Mouse (Mus musculus): ENCODE data around the gene Gtpbp4. TPM values are rescaled to one million over a fixed set of nuclear protein-coding genes. Genes with fewer than 3 reads are reported as not detected.
A peak's percentile ranks its signal among the peaks of the same experiment; 100 is the strongest.
"Not testable (repeated sequence)": the region's sequence is repeated elsewhere in the genome, so short reads cannot be mapped to it uniquely, and the experiment has no call there.

Gtpbp4 gene
- polyA plus RNA-seq, 1 experiment from 2014 or later = 93.2 TPM

DNA sequence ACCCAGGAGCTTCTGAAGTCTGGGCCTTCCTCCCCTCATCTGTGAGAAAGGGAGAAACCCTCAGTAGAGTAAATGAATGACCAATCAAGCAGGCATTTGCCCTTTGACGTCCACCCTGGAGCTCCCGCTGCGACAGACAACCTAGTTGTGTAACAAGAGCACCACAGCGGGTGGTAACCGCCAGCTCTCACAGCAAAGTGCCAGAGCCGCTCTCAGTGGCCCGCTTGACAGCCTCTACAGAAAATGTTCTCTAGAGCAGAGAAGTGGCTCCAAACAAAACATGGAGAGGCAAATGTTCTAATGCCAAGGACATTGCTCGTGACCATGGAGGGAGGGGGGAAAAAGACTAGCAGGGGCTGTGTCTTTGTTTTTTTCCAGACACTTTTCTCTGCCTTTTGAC, 21.3 kb upstream of the Gtpbp4 start:
- Histone ChIP-seq H3K9ac (no peak overlapping the region), H3K36me3 (no peaks in the 10 kb centered on the region), H3K4me2 (replicated peaks) (no peak overlapping the region), H3K27me3 (no peaks in the 10 kb centered on the region), H3K27ac (no peak overlapping the region), H3K4me3 (no peak overlapping the region), H3K4me1 (no peaks in the 10 kb centered on the region), H3K9me3 (no peaks in the 10 kb centered on the region)
- 8% methylated on average over 8 of the region's 8 CpGs for WGBS
- ATAC-seq (ENCODE audit: insufficient number of reproducible peaks, insufficient read depth, low FRiP score, low TSS enrichment) = no peak

- 30% methylated on average over 3 of the region's 3 CpGs for WGBS
- Histone ChIP-seq H3K27me3 (no peaks in the 10 kb centered on the region), H3K4me3 (no peak overlapping the region), H3K4me1 (no peaks in the 10 kb centered on the region), H3K9ac (no peak overlapping the region), H3K9me3 (no peaks in the 10 kb centered on the region), H3K4me2 (replicated peaks) (no peak overlapping the region), H3K36me3 (no peaks in the 10 kb centered on the region), H3K27ac (no peak overlapping the region)
- ATAC-seq (ENCODE audit: insufficient number of reproducible peaks, insufficient read depth, low FRiP score, low TSS enrichment) = no peak
These were observed 18.5 kb upstream of the Gtpbp4 start for GRCm38 (mm10) chr13:9014431-9014830.

GRCm38 (mm10) chr13:9013483-9013882, 17.6 kb upstream of the Gtpbp4 start:
- Histone ChIP-seq H3K27me3 (no peaks in the 10 kb centered on the region), H3K9ac (no peak overlapping the region), H3K36me3 (no peaks in the 10 kb centered on the region), H3K9me3 (no peaks in the 10 kb centered on the region), H3K4me1 (no peaks in the 10 kb centered on the region), H3K4me2 (replicated peaks) (no peak overlapping the region), H3K4me3 (no peak overlapping the region), H3K27ac (no peak overlapping the region)
- 69% methylated on average over 1 of the region's 1 CpGs for WGBS
- no peak for ATAC-seq (ENCODE audit: insufficient number of reproducible peaks, insufficient read depth, low FRiP score, low TSS enrichment)

DNA sequence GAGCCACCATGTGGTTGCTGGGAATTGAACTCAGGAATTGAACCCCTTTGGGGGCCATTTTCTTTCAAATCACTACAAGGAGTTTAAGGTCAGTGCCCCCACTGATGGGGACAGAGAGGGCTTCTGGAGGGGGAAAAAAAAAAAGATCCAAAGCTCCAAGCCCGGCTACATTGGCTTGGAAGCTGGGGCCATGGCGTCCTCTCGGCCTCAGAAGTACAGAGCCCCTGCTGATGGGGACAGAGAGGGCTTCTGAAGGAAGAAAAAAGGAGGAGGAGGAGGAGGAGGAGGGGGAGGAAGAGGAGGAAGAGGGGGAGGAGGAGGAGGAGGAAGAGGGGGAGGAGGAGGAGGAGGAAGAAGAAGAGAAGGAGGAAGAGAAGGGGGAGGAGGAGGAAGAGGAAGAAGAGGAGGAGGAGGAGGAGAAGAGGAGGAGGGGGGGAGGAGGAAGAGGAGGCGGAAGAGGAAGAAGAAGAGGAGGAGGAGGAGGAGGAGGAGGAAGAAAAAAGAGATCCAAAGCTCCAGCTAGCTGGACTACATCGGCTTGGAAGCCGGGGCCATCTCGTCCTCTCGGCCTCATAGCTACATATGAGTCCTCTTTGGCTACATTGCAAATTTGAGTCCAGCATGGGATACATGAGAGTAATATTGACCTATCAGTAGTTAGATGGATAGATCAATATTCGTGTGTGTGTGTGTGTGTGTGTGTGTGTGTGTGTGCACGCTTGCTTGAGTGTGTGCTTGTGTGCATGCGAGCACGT, 15.9 kb upstream of the Gtpbp4 start:
- H3K9ac ChIP-seq = no peak overlapping the region
- ATAC-seq (ENCODE audit: insufficient number of reproducible peaks, insufficient read depth, low FRiP score, low TSS enrichment) = no peak
- no peaks in the 10 kb centered on the region for H3K9me3 ChIP-seq
- H3K4me2 ChIP-seq (replicated peaks) = no peak overlapping the region
- WGBS = 51% methylated on average over 12 of the region's 12 CpGs
- no peak overlapping the region for H3K27ac ChIP-seq
- no peaks in the 10 kb centered on the region for H3K4me1 ChIP-seq
- H3K4me3 ChIP-seq = no peak overlapping the region
- no peaks in the 10 kb centered on the region for H3K36me3 ChIP-seq
- H3K27me3 ChIP-seq = no peaks in the 10 kb centered on the region

- Histone ChIP-seq H3K4me2 (replicated peaks) (no peak overlapping the region), H3K27me3 (no peaks in the 10 kb centered on the region), H3K9ac (no peak overlapping the region), H3K27ac (no peak overlapping the region), H3K36me3 (no peaks in the 10 kb centered on the region), H3K4me3 (no peak overlapping the region), H3K4me1 (no peaks in the 10 kb centered on the region), H3K9me3 (no peaks in the 10 kb centered on the region)
- ATAC-seq (ENCODE audit: insufficient number of reproducible peaks, insufficient read depth, low FRiP score, low TSS enrichment) = no peak
- WGBS = 75% methylated on average over 2 of the region's 2 CpGs
These were observed 7.4 kb upstream of the Gtpbp4 start for GRCm38 (mm10) chr13:9003306-9003705.

GRCm38 (mm10) chr13:8999464-8999863, 3.6 kb upstream of the Gtpbp4 start:
- H3K27me3 ChIP-seq = no peaks in the 10 kb centered on the region
- no peaks in the 10 kb centered on the region for H3K9me3 ChIP-seq
- H3K4me3 ChIP-seq = no peak overlapping the region
- H3K4me2 ChIP-seq (replicated peaks) = no peak overlapping the region
- H3K9ac ChIP-seq = no peak overlapping the region
- 81% methylated on average over 8 of the region's 8 CpGs for WGBS
- H3K27ac ChIP-seq = no peak overlapping the region
- H3K36me3 ChIP-seq = no peaks in the 10 kb centered on the region
- peaks cover 11% of the 10 kb centered on the region for H3K4me1 ChIP-seq
- no peak for ATAC-seq (ENCODE audit: insufficient number of reproducible peaks, insufficient read depth, low FRiP score, low TSS enrichment)

- ATAC-seq (ENCODE audit: insufficient number of reproducible peaks, insufficient read depth, low FRiP score, low TSS enrichment); H3K36me3 ChIP-seq; H3K9me3 ChIP-seq; H3K27me3 ChIP-seq; H3K4me2 ChIP-seq (replicated peaks); H3K4me3 ChIP-seq; H3K9ac ChIP-seq; H3K27ac ChIP-seq: not testable (repeated sequence)
- 85% methylated on average over 5 of the region's 5 CpGs for WGBS
- H3K4me1 ChIP-seq = peaks cover 13% of the 10 kb centered on the region
These were observed 1.3 kb upstream of the Gtpbp4 start for GRCm38 (mm10) chr13:8997221-8997620.

GRCm38 (mm10) chr13:8995159-8995989, 509 bp downstream of the Gtpbp4 start:
- peak overlapping the region; percentile 75 for H3K9ac ChIP-seq
- H3K27me3 ChIP-seq = no peaks in the 10 kb centered on the region
- peak overlapping the region; percentile 85 for H3K4me3 ChIP-seq
- H3K4me2 ChIP-seq (replicated peaks) = peak overlapping the region; percentile 73
- peaks cover 1% of the 10 kb centered on the region for H3K36me3 ChIP-seq
- H3K4me1 ChIP-seq = peaks cover 13% of the 10 kb centered on the region
- H3K9me3 ChIP-seq = no peaks in the 10 kb centered on the region
- WGBS = 3% methylated on average over 33 of the region's 33 CpGs
- H3K27ac ChIP-seq = 0 out of 2 replicates have a peak overlapping the region, but pooled peaks have one; percentile 30
- ATAC-seq (ENCODE audit: insufficient number of reproducible peaks, insufficient read depth, low FRiP score, low TSS enrichment) = peak; percentile 79

DNA sequence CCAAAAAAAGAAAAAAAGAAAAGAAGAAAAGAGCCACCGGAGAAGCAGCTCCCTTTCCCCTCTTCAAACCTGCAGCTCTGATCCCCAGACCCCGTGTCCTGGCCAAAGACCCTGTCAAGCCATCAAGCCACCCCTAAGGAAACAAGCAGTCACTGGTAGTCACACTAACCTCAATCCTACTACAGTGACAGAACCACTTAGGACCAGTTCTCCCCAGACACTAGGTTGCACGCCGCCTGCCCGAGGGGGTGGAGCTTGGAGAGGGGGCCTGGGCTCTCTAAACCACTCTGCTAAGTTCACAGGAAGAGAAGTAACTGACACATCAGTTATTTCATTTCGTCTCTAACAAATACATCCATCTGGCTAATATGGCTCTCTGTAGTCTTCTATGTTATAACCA, 3.7 kb downstream of the Gtpbp4 start:
- Histone ChIP-seq H3K27me3 (no peaks in the 10 kb centered on the region), H3K27ac (no peak overlapping the region), H3K9ac (no peak overlapping the region), H3K4me1 (peaks cover 13% of the 10 kb centered on the region), H3K9me3 (no peaks in the 10 kb centered on the region), H3K36me3 (peaks cover 30% of the 10 kb centered on the region), H3K4me3 (no peak overlapping the region), H3K4me2 (replicated peaks) (no peak overlapping the region)
- no peak for ATAC-seq (ENCODE audit: insufficient number of reproducible peaks, insufficient read depth, low FRiP score, low TSS enrichment)
- 89% methylated on average over 6 of the region's 6 CpGs for WGBS

DNA sequence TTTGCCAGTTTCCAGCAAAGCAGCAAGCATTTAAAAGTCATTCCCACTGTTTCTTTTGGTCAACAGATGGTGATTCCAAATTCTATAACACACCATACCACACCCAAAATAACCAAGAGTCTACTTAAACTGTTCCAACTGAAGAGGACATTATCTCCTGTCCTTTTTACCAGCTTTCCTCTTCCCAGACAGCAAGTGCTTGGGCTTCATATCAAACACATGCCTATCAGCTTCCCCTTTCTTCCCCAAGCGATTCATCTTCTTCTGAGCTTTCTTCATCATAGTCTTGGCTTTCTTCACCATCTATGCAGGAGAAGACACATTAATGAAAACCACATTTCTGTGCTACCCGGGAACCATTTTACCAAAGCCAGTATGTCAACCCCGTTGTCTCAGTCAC, 22.9 kb downstream of the Gtpbp4 start:
- Histone ChIP-seq H3K9me3 (no peaks in the 10 kb centered on the region), H3K4me2 (replicated peaks) (no peak overlapping the region), H3K9ac (no peak overlapping the region), H3K36me3 (peaks cover 76% of the 10 kb centered on the region), H3K27ac (no peak overlapping the region), H3K4me1 (no peaks in the 10 kb centered on the region), H3K27me3 (no peaks in the 10 kb centered on the region), H3K4me3 (no peak overlapping the region)
- 90% methylated on average over 3 of the region's 3 CpGs for WGBS
- ATAC-seq (ENCODE audit: insufficient number of reproducible peaks, insufficient read depth, low FRiP score, low TSS enrichment) = no peak

DNA sequence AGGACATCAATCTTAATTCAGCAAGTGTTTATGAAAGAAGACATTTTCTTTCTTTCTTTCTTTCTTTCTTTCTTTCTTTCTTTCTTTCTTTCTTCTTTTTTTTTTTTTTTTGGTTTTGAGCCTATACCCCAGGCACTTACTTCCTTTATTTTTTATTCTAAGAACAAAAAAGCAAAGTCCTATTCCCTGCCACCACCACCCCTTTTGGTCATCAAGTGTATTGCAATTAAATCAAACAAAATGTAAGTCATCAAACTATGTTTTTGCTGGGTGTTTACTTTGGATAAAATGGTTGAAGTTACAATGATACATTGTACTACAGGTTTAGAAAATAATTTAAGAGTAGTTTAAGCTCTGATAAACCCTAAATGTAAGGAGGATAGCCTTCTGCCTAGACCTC, 23.5 kb downstream of the Gtpbp4 start:
- Histone ChIP-seq H3K9ac (no peak overlapping the region), H3K4me3 (no peak overlapping the region), H3K9me3 (no peaks in the 10 kb centered on the region), H3K4me1 (no peaks in the 10 kb centered on the region), H3K27me3 (no peaks in the 10 kb centered on the region), H3K36me3 (peaks cover 72% of the 10 kb centered on the region), H3K4me2 (replicated peaks) (no peak overlapping the region), H3K27ac (no peak overlapping the region)
- no peak for ATAC-seq (ENCODE audit: insufficient number of reproducible peaks, insufficient read depth, low FRiP score, low TSS enrichment)

GRCm38 (mm10) chr13:8967742-8968141, 28.1 kb downstream of the Gtpbp4 start:
- no peaks in the 10 kb centered on the region for H3K27me3 ChIP-seq
- no peak overlapping the region for H3K27ac ChIP-seq
- no peak overlapping the region for H3K9ac ChIP-seq
- H3K4me3 ChIP-seq = no peak overlapping the region
- H3K4me2 ChIP-seq (replicated peaks) = no peak overlapping the region
- H3K9me3 ChIP-seq = no peaks in the 10 kb centered on the region
- WGBS = 85% methylated on average over 8 of the region's 8 CpGs
- peaks cover 35% of the 10 kb centered on the region for H3K36me3 ChIP-seq
- no peak for ATAC-seq (ENCODE audit: insufficient number of reproducible peaks, insufficient read depth, low FRiP score, low TSS enrichment)
- H3K4me1 ChIP-seq = no peaks in the 10 kb centered on the region

Measured in embryonic facial prominence, embryonic 12.5 days (tissue).